Mouse (Mus musculus) liver, adult 2 months (tissue): ENCODE data around the gene Prdm16.

Experiments used
- CTCF ChIP-seq: fragments of 200-500 bp; IDR thresholded peaks from 2 replicates; pipeline ENCODE4 v1.5.1; 2011; ENCODE audit warnings: low read depth, low read length, control low read depth
- POLR2A ChIP-seq: fragments of 200-500 bp; IDR thresholded peaks from 2 replicates; pipeline ENCODE4 v1.6.1; 2011; ENCODE audit warnings: low read length, control low read depth; ENCODE audit not compliant: insufficient read depth; ENCODE audit errors: extremely low read depth

GRCm38 (mm10) chr4:154409841-154410240 is 226.8 kb downstream of the Prdm16 start:
- TF ChIP-seq CTCF (no peak), POLR2A (no peak)
